Mouse (Mus musculus): Measurements from ENCODE around the gene Gm45799. TPM values are rescaled to one million over a fixed set of nuclear protein-coding genes. Genes with fewer than 3 reads are reported as not detected.

Gm45799 gene
- polyA plus RNA-seq, 1 experiment, result 445 TPM

- Histone ChIP-seq H3K4me3 (ENCODE audit: control insufficient read depth, insufficient read depth, low read length) (no peak overlapping the region), H3K27ac (ENCODE audit: control insufficient read depth, insufficient read depth, low read length) (no peak overlapping the region), H3K27me3 (ENCODE audit: control insufficient read depth, insufficient read depth, low read length) (no peaks in the 10 kb centered on the region), H3K36me3 (ENCODE audit: control insufficient read depth, insufficient read depth, low read length) (peaks cover 9% of the 10 kb centered on the region), H3K4me1 (replicated peaks; ENCODE audit: control insufficient read depth, insufficient read depth, low read length) (no peaks in the 10 kb centered on the region)
- 87% methylated on average over 4 of the region's 4 CpGs for WGBS
- DNase-seq, result peak; percentile 40
- TF ChIP-seq CTCF (IDR thresholded peaks at IDR 0.05; ENCODE audit: borderline replicate concordance, control insufficient read depth, extremely low read depth, insufficient read depth, low read length, poor library complexity) (no peak), POLR2A (IDR thresholded peaks at IDR 0.05; ENCODE audit: control insufficient read depth, extremely low read depth, insufficient read depth, low read length, poor library complexity) (no peak)
These were observed 86.0 kb downstream of the Gm45799 start for GRCm38 (mm10) chr7:105726144-105726979.

DNA sequence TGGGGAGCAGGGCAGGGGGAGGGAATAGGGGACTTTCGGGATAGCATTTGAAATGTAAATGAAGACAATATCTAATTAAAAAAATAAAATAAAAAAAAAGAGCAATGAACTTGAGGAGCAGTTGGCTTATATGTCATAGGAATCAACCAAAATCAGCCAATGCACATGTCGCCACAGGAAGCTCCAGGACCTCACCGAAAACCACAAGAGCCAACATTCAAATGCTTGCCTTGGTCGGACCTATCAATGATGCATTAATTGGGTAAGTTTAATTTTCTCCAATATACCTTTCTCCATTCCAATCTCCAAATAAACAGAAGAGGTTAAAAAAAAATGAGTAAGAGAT, 86.6 kb downstream of the Gm45799 start:
- WGBS, result 68% methylated on average over 4 of the region's 4 CpGs
- no peak for DNase-seq
- TF ChIP-seq POLR2A (IDR thresholded peaks at IDR 0.05; ENCODE audit: control insufficient read depth, extremely low read depth, insufficient read depth, low read length, poor library complexity) (no peak), CTCF (IDR thresholded peaks at IDR 0.05; ENCODE audit: borderline replicate concordance, control insufficient read depth, extremely low read depth, insufficient read depth, low read length, poor library complexity) (no peak)
- H3K27ac ChIP-seq (ENCODE audit: control insufficient read depth, insufficient read depth, low read length), result no peak overlapping the region
- no peaks in the 10 kb centered on the region for H3K4me1 ChIP-seq (replicated peaks; ENCODE audit: control insufficient read depth, insufficient read depth, low read length)
- peaks cover 15% of the 10 kb centered on the region for H3K36me3 ChIP-seq (ENCODE audit: control insufficient read depth, insufficient read depth, low read length)
- H3K27me3 ChIP-seq (ENCODE audit: control insufficient read depth, insufficient read depth, low read length), result no peaks in the 10 kb centered on the region
- H3K4me3 ChIP-seq (ENCODE audit: control insufficient read depth, insufficient read depth, low read length), result no peak overlapping the region

DNA sequence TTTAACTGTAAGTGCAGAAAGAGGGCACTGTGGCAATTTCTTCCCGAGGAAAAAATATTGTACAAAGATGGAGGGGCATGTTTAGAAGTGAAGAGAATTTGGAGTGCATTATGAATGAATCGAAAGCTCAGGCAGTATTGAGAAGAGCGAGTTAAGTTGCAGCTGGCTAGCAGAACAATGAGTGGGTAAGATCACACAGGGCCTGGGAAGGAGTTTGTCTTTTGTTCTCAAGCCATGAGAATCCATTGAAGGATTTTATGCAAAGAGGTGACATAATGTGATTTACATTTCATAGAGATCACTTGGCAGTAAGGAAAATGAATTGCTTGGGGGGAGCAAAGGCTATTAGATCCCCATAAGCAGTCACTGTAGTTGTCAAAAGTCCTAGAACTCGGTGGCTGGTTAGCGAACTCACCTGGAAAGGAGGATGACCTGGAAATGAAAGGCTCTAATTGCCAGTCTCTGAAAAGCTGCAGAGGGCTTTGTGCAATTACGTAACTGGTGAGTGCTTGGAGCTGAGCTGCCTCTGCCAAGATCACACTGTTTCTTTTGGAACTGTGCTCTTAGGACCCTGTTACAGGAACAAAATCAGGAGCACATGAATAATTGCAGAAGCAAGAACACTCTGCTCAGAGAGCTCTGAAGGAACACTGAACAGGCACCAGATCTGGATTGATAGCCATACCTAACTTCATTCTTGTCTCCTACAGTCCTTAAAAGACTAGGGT, 88.5 kb downstream of the Gm45799 start:
- Histone ChIP-seq H3K4me3 (ENCODE audit: control insufficient read depth, insufficient read depth, low read length) (no peak overlapping the region), H3K27ac (ENCODE audit: control insufficient read depth, insufficient read depth, low read length) (no peak overlapping the region), H3K4me1 (replicated peaks; ENCODE audit: control insufficient read depth, insufficient read depth, low read length) (no peaks in the 10 kb centered on the region), H3K36me3 (ENCODE audit: control insufficient read depth, insufficient read depth, low read length) (peaks cover 34% of the 10 kb centered on the region), H3K27me3 (ENCODE audit: control insufficient read depth, insufficient read depth, low read length) (no peaks in the 10 kb centered on the region)
- WGBS, result 77% methylated on average over 6 of the region's 6 CpGs
- no peak for TF ChIP-seq POLR2A (IDR thresholded peaks at IDR 0.05; ENCODE audit: control insufficient read depth, extremely low read depth, insufficient read depth, low read length, poor library complexity)
- TF ChIP-seq CTCF (IDR thresholded peaks at IDR 0.05; ENCODE audit: borderline replicate concordance, control insufficient read depth, extremely low read depth, insufficient read depth, low read length, poor library complexity), result no peak
- DNase-seq, result no peak

- Histone ChIP-seq H3K36me3 (ENCODE audit: control insufficient read depth, insufficient read depth, low read length) (peaks cover 39% of the 10 kb centered on the region), H3K4me3 (ENCODE audit: control insufficient read depth, insufficient read depth, low read length) (no peak overlapping the region), H3K27me3 (ENCODE audit: control insufficient read depth, insufficient read depth, low read length) (no peaks in the 10 kb centered on the region), H3K27ac (ENCODE audit: control insufficient read depth, insufficient read depth, low read length) (no peak overlapping the region), H3K4me1 (replicated peaks; ENCODE audit: control insufficient read depth, insufficient read depth, low read length) (0 out of 2 replicates have a peak, but pooled peaks cover 4% of the 10 kb centered on the region)
- TF ChIP-seq CTCF (IDR thresholded peaks at IDR 0.05; ENCODE audit: borderline replicate concordance, control insufficient read depth, extremely low read depth, insufficient read depth, low read length, poor library complexity) (no peak), POLR2A (IDR thresholded peaks at IDR 0.05; ENCODE audit: control insufficient read depth, extremely low read depth, insufficient read depth, low read length, poor library complexity) (no peak)
- 99% methylated on average over 11 of the region's 11 CpGs for WGBS
- DNase-seq, result no peak
These were observed 93.5 kb downstream of the Gm45799 start for GRCm38 (mm10) chr7:105733836-105734235.

Other genes with a start within 250 kb of the Gm45799 start
- gene Fam160a2, start 240.5 kb upstream of the Gm45799 start, polyA plus RNA-seq (2012; rRNA removed), result 36.6 and 52.6 TPM in 2 replicates
- 0.19 TPM in 1 of 2 replicates, not detected in the other for gene Cnga4, start 236.0 kb upstream of the Gm45799 start, polyA plus RNA-seq (2012; rRNA removed)
- gene Cckbr, start 214.8 kb upstream of the Gm45799 start, polyA plus RNA-seq (2012; rRNA removed), result 0.24 and 0.28 TPM in 2 replicates
- gene Cavin3, start 158.3 kb upstream of the Gm45799 start, polyA plus RNA-seq (2012; rRNA removed), result 12.7 and 14.5 TPM in 2 replicates
- gene Smpd1, start 86.2 kb upstream of the Gm45799 start, polyA plus RNA-seq (2012; rRNA removed), result 43.3 and 47.7 TPM in 2 replicates
- 17.7 and 34.8 TPM in 2 replicates for gene Apbb1, start 58.9 kb upstream of the Gm45799 start, polyA plus RNA-seq (2012; rRNA removed)
- 0.97 and 8.6 TPM in 2 replicates for gene Hpx, start 40.4 kb upstream of the Gm45799 start, polyA plus RNA-seq (2012; rRNA removed)
- gene Trim3, start 7.0 kb upstream of the Gm45799 start, polyA plus RNA-seq (2012; rRNA removed), result 22.0 and 24.1 TPM in 2 replicates
- 151 and 194 TPM in 2 replicates for gene Timm10b, start 496 bp upstream of the Gm45799 start, polyA plus RNA-seq (2012; rRNA removed)
- 53.6 and 56.8 TPM in 2 replicates for gene Arfip2, start 136 bp upstream of the Gm45799 start, polyA plus RNA-seq (2012; rRNA removed)
- 1.4 and 2.7 TPM in 2 replicates for gene Dnhd1, start 10.3 kb downstream of the Gm45799 start, polyA plus RNA-seq (2012; rRNA removed)
- gene Ilk, start 96.0 kb downstream of the Gm45799 start, polyA plus RNA-seq (2012; rRNA removed), result 179 and 182 TPM in 2 replicates
- gene Rrp8, start 96.8 kb downstream of the Gm45799 start, polyA plus RNA-seq (2012; rRNA removed), result 16.3 and 17.1 TPM in 2 replicates
- gene Taf10, start 103.8 kb downstream of the Gm45799 start, polyA plus RNA-seq (2012; rRNA removed), result 553 and 667 TPM in 2 replicates
- gene Tpp1, start 111.7 kb downstream of the Gm45799 start, polyA plus RNA-seq (2012; rRNA removed), result 134 and 153 TPM in 2 replicates
- 2.0 and 2.1 TPM in 2 replicates for gene Dchs1, start 147.1 kb downstream of the Gm45799 start, polyA plus RNA-seq (2012; rRNA removed)
- 140 and 157 TPM in 2 replicates for gene Mrpl17, start 170.5 kb downstream of the Gm45799 start, polyA plus RNA-seq (2012; rRNA removed)

All from thymus, adult 2 months (tissue).